Mouse (Mus musculus) forebrain, postnatal 0 days (tissue): Measurements from ENCODE around the gene Gpr155. TPM values are rescaled to one million over a fixed set of nuclear protein-coding genes. Genes with fewer than 3 reads are reported as not detected.

Source experiments
- ATAC-seq: fragments of 200-750 bp; cut with Nextera tagmentation; 2 replicates; pipeline ENCODE4 v1.8.0; 2017; ENCODE audit warnings: mild to moderate bottlenecking, moderate library complexity
- DNase-seq: peaks from one replicate; pipeline ENCODE4 v3.0.0-alpha.2; 2015
- H3K27ac ChIP-seq: fragments of 300-500 bp; sonication (generic); 2 replicates; pipeline ENCODE4 v1.5.1; 2014; ENCODE audit warnings: low read depth, mild to moderate bottlenecking, antibody characterized with exemption, low read length, moderate library complexity, mixed read lengths
- H3K27me3 ChIP-seq: fragments of 300-500 bp; sonication (generic); 2 replicates; pipeline ENCODE4 v1.6.1; 2014; ENCODE audit warnings: mild to moderate bottlenecking, low read length, mixed read lengths; ENCODE audit not compliant: insufficient read depth
- H3K36me3 ChIP-seq: fragments of 300-500 bp; sonication (generic); 2 replicates; pipeline ENCODE4 v1.6.1; 2014; ENCODE audit warnings: mild to moderate bottlenecking, moderate library complexity; ENCODE audit not compliant: insufficient read depth
- H3K4me1 ChIP-seq: fragments of 300-500 bp; sonication (generic); 2 replicates; pipeline ENCODE4 v1.6.1; 2014; ENCODE audit warnings: antibody characterized with exemption; ENCODE audit not compliant: insufficient read depth
- H3K4me2 ChIP-seq: fragments of 300-500 bp; sonication (generic); 2 replicates; pipeline ENCODE4 v1.6.1; 2014; ENCODE audit warnings: low read depth, mild to moderate bottlenecking, moderate library complexity
- H3K4me3 ChIP-seq: fragments of 300-500 bp; sonication (generic); 2 replicates; pipeline ENCODE4 v1.5.1; 2014; ENCODE audit warnings: low read depth, low read length, mixed read lengths
- H3K9ac ChIP-seq: fragments of 300-500 bp; sonication (generic); 2 replicates; pipeline ENCODE4 v1.6.1; 2014; ENCODE audit warnings: mild to moderate bottlenecking
- H3K9me3 ChIP-seq: fragments of 300-500 bp; sonication (generic); 2 replicates; pipeline ENCODE4 v1.6.1; 2016; ENCODE audit warnings: low read length
- CTCF ChIP-seq: sonication (generic); IDR thresholded peaks from 2 replicates; pipeline ENCODE4 v1.5.1; 2016; ENCODE audit warnings: antibody characterized with exemption, control low read depth, low read depth
- WGBS: fragments of 180-500 bp; shearing (Covaris S2); extraction: QIAGEN DNeasy Blood & Tissue Kit; methylation state at CpG from one replicate; pipeline ENCODE4 v1.1.7; 2014; 5-methylcytosine and 5-hydroxymethylcytosine counted together
- polyA plus RNA-seq: library from polyadenylated mRNA; unstranded; fragments of >200 nt; fragmentation: Nextera tagmentation; extraction: Ambion mirVana; gene quantifications from 2 replicates; pipeline ENCODE4 v1.2.1, GENCODE M21; 2015
- total RNA-seq: library from RNA; depleted of rRNA; stranded (reverse); fragments of >200 nt; gene quantifications from 2 replicates; pipeline ENCODE4 v1.2.3, GENCODE M21; 2014

Gpr155 gene
- total and polyA plus RNA-seq, 2 experiments from 2014 or later = 12.5 TPM

GRCm38 (mm10) chr2:73389951-73390350 is 3.6 kb upstream of the Gpr155 start:
- Histone ChIP-seq H3K9me3 (no peaks in the 10 kb centered on the region), H3K4me1 (0 out of 2 replicates have a peak, but pooled peaks cover 3% of the 10 kb centered on the region), H3K36me3 (no peaks in the 10 kb centered on the region), H3K9ac (no peak overlapping the region), H3K27me3 (no peaks in the 10 kb centered on the region), H3K4me2 (no peak overlapping the region), H3K4me3 (no peak overlapping the region), H3K27ac (no peak overlapping the region)
- ATAC-seq = no peak
- WGBS = 89% methylated on average over 3 of the region's 3 CpGs
- DNase-seq = no peak
- TF ChIP-seq CTCF = no peak

- H3K4me2 ChIP-seq = no peak overlapping the region
- WGBS = 91% methylated on average over 1 of the region's 1 CpGs
- no peak overlapping the region for H3K27ac ChIP-seq
- ATAC-seq (no peak), DNase-seq (no peak)
- no peaks in the 10 kb centered on the region for H3K27me3 ChIP-seq
- H3K36me3 ChIP-seq = no peaks in the 10 kb centered on the region
- TF ChIP-seq CTCF = no peak
- no peak overlapping the region for H3K9ac ChIP-seq
- H3K9me3 ChIP-seq = no peaks in the 10 kb centered on the region
- 0 out of 2 replicates have a peak, but pooled peaks cover 3% of the 10 kb centered on the region for H3K4me1 ChIP-seq
- no peak overlapping the region for H3K4me3 ChIP-seq
Measured at GRCm38 (mm10) chr2:73387806-73388205, 1.4 kb upstream of the Gpr155 start.

GRCm38 (mm10) chr2:73385641-73386355 is 574 bp downstream of the Gpr155 start:
- Histone ChIP-seq H3K9ac (peak overlapping the region; percentile 85), H3K4me1 (0 out of 2 replicates have a peak, but pooled peaks cover 3% of the 10 kb centered on the region), H3K27ac (peak overlapping the region; percentile 92), H3K27me3 (no peaks in the 10 kb centered on the region), H3K9me3 (no peaks in the 10 kb centered on the region), H3K36me3 (no peaks in the 10 kb centered on the region), H3K4me2 (peak overlapping the region; percentile 77), H3K4me3 (peak overlapping the region; percentile 56)
- ATAC-seq (peak; percentile 27), DNase-seq (peak; percentile 23)
- no peak for TF ChIP-seq CTCF
- under 1% methylated on average over 29 of the region's 29 CpGs for WGBS

GRCm38 (mm10) chr2:73385172-73385571 is 1.2 kb downstream of the Gpr155 start:
- H3K4me2 ChIP-seq = peak overlapping the region; percentile 77
- DNase-seq (no peak), ATAC-seq (no peak)
- H3K9me3 ChIP-seq = no peaks in the 10 kb centered on the region
- no peak overlapping the region for H3K27ac ChIP-seq
- no peaks in the 10 kb centered on the region for H3K36me3 ChIP-seq
- peak overlapping the region; percentile 85; the same call in 1 of the 2 replicates for H3K9ac ChIP-seq
- WGBS = 84% methylated on average over 4 of the region's 4 CpGs
- H3K27me3 ChIP-seq = no peaks in the 10 kb centered on the region
- TF ChIP-seq CTCF = no peak
- H3K4me3 ChIP-seq = peak overlapping the region; percentile 56
- 0 out of 2 replicates have a peak, but pooled peaks cover 3% of the 10 kb centered on the region for H3K4me1 ChIP-seq

- Histone ChIP-seq H3K9ac (no peak overlapping the region), H3K27me3 (no peaks in the 10 kb centered on the region), H3K27ac (no peak overlapping the region), H3K4me2 (no peak overlapping the region), H3K9me3 (no peaks in the 10 kb centered on the region), H3K4me3 (no peak overlapping the region), H3K36me3 (no peaks in the 10 kb centered on the region; the same call in 1 of the 2 replicates), H3K4me1 (no peaks in the 10 kb centered on the region)
- no peak for TF ChIP-seq CTCF
- DNase-seq = no peak
- 90% methylated on average over 9 of the region's 9 CpGs for WGBS
- ATAC-seq = no peak
Measured at GRCm38 (mm10) chr2:73380298-73380975, 5.9 kb downstream of the Gpr155 start.

GRCm38 (mm10) chr2:73379656-73380055 is 6.7 kb downstream of the Gpr155 start:
- no peaks in the 10 kb centered on the region for H3K4me1 ChIP-seq
- H3K9ac ChIP-seq = no peak overlapping the region
- no peak overlapping the region for H3K4me3 ChIP-seq
- no peak for ATAC-seq
- WGBS = 77% methylated on average over 5 of the region's 5 CpGs
- no peak for TF ChIP-seq CTCF
- no peaks in the 10 kb centered on the region for H3K27me3 ChIP-seq
- DNase-seq = no peak
- no peak overlapping the region for H3K27ac ChIP-seq
- H3K9me3 ChIP-seq = no peaks in the 10 kb centered on the region
- H3K36me3 ChIP-seq = no peaks in the 10 kb centered on the region; the same call in 1 of the 2 replicates
- no peak overlapping the region for H3K4me2 ChIP-seq

- Histone ChIP-seq H3K4me3 (no peak overlapping the region), H3K9me3 (no peaks in the 10 kb centered on the region), H3K27ac (no peak overlapping the region), H3K36me3 (no peaks in the 10 kb centered on the region; the same call in 1 of the 2 replicates), H3K4me2 (no peak overlapping the region), H3K27me3 (no peaks in the 10 kb centered on the region), H3K4me1 (no peaks in the 10 kb centered on the region), H3K9ac (no peak overlapping the region)
- WGBS = 56% methylated on average over 5 of the region's 5 CpGs
- no peak for TF ChIP-seq CTCF
- no peak for DNase-seq
- no peak for ATAC-seq
Measured at GRCm38 (mm10) chr2:73378326-73378725, 8.0 kb downstream of the Gpr155 start.
